Mouse (Mus musculus): ENCODE measurements around the gene Tapt1. TPM values are rescaled to one million over a fixed set of nuclear protein-coding genes. Genes with fewer than 3 reads are reported as not detected.

The Tapt1 gene
- 3.6 and 4.4 TPM in 2 replicates for polyA plus RNA-seq (2021; fragmentation: Nextera tagmentation)
- long read RNA-seq, experiment 1, partial matches to known transcripts: 5 of 16 reads
- long read RNA-seq, experiment 1, other reads (novel, unspliced or antisense): 6 of 16 reads
- long read RNA-seq, experiment 2, partial matches to known transcripts: 6 of 21 reads
- long read RNA-seq, experiment 2, other reads (novel, unspliced or antisense): 13 of 21 reads

DNA sequence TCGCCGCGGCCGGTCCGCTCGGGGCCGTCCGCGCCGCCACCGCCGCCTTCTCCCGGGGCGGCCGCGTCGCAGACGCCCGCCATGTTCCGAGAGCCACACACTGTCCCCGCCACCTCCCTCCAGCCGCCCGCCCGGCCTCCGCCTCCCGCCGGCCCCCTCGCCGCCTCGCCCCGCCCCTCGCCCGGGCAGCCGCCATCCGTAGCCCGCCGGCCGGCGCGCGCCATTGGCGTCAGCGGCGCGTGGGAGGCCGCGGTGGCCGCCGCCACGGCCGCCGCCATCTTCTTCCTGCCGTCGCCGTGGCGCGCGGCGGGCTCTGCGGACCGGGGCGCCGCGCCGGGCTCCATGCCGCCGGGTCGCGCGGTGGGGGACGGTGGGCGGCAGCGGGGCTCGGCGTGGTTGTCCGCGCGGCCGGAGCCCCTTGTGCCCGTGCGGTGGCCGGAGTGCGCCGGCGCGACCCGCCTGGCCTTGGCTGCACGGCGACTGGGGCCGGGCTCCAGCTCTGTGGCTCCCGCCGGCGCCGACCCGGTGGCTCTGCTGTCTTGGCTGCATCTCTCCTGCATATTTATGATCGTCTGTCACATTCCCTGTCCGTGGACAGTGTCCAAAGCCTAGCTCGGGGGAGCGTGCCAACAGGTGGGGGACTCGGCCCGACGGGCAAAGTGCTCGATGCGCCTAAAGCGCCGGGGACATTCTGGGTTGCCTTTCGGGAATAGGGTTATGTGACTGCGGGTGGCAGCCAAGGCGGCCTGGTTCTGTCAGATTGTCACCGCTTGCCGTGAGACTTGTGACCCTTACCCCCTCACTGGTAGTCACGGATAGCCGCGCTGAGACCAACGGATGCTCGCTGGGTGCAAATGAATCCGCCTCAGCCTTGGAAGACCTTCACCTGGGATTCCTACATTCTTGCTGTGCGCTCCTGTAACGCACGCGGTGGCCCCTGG, at the start of gene Tapt1:
TSS of gene Tapt1 (minus strand) at position 106 of the 941 bp plus-strand sequence.

Other genes with a start within 250 kb of the Tapt1 start
- gene Fgfbp1, start 244.8 kb downstream of the Tapt1 start, polyA plus RNA-seq (2021; fragmentation: Nextera tagmentation): 1.1 and 2.1 TPM in 2 replicates
- gene Prom1, start 124.6 kb downstream of the Tapt1 start, polyA plus RNA-seq (2021; fragmentation: Nextera tagmentation): 5.1 and 7.1 TPM in 2 replicates

All from layer of hippocampus, adult 6 months (tissue).